Mouse (Mus musculus) embryo, embryonic 11 days (tissue): ENCODE data around the gene Scn4b.

Experiments
- DNase-seq: peaks from one replicate; pipeline ENCODE4 v3.0.0-alpha.2; 2015

The Scn4b gene

GRCm38 (mm10) chr9:45196125-45196830 is 58.1 kb downstream of the Scn4b start:
- DNase-seq, result no peak

GRCm38 (mm10) chr9:45197549-45197948 is 59.4 kb downstream of the Scn4b start:
- DNase-seq, result no peak

GRCm38 (mm10) chr9:45201319-45201947 is 63.2 kb downstream of the Scn4b start:
- DNase-seq, result no peak

- no peak for DNase-seq
Measured at GRCm38 (mm10) chr9:45202021-45202798, 64.0 kb downstream of the Scn4b start.
